Mouse (Mus musculus): ENCODE measurements around the gene Prex1.

- TF ChIP-seq CTCF (IDR thresholded peaks at IDR 0.05; ENCODE audit: control insufficient read depth, insufficient read depth, low read length) (no peak), POLR2A (IDR thresholded peaks at IDR 0.05; ENCODE audit: borderline replicate concordance, control insufficient read depth, low read depth, low read length) (no peak)
These were observed 36.7 kb downstream of the Prex1 start for GRCm38 (mm10) chr2:166676933-166677332.

Data from bone marrow, adult 2 months (tissue).